Mouse (Mus musculus): ENCODE data around the gene Rab25.

GRCm38 (mm10) chr3:88505081-88505480, 43.0 kb downstream of the Rab25 start:
- TF ChIP-seq CTCF (conservative IDR thresholded peaks at IDR 0.05; ENCODE audit: low read length) (no peak), POU5F1 (IDR thresholded peaks at IDR 0.05; ENCODE audit: borderline replicate concordance, low read length) (no peak), NANOG (IDR thresholded peaks at IDR 0.05; ENCODE audit: borderline replicate concordance, low read length) (no peak)

All from E14TG2a.4 (cell line).